Mouse (Mus musculus) spleen, adult 2 months (tissue): ENCODE measurements around the gene Tcstv3.

Experiments
- CTCF ChIP-seq: fragments of 200-500 bp; IDR thresholded peaks from 2 replicates; pipeline ENCODE4 v1.5.1; 2011; ENCODE audit warnings: mild to moderate bottlenecking, inconsistent platforms; ENCODE audit not compliant: insufficient read depth, insufficient read length, insufficient replicate concordance; ENCODE audit errors: extremely low read depth
- POLR2A ChIP-seq: fragments of 200-500 bp; IDR thresholded peaks from 2 replicates; pipeline ENCODE4 v1.6.1; 2011; ENCODE audit warnings: low read depth, low read length, inconsistent platforms

DNA sequence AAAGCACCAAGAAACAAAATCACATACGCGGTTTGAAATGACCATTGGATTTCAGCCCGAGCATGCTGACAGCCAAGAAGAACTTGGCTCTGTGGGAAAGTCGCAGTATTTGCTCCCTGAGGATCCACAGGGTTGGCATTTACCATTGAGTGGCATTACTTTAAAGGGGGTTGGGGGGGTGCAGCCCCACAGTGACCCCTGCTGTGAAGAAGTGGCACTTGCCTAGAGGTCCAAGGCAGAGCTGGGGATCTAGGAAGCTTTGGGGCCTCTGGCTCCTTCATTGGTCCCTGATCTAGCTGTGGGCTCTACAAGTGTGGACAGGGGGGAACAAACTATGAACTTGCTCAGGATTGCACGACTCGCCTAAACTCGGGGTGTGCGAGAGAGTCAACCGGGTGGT is 37.9 kb upstream of the Tcstv3 start:
- no peak for TF ChIP-seq CTCF
- TF ChIP-seq POLR2A, result no peak
